Mouse (Mus musculus) small intestine, adult 2 months (tissue): ENCODE measurements at regions not wholly inside any gene's neighbourhood (a gene's known extent, or its start where the extent isn't known, plus 50 kb on each side); places are given as distances from the start of the nearest gene placed in this dataset.

Experiments
- CTCF ChIP-seq: fragments of 200-500 bp; IDR thresholded peaks from 2 replicates; pipeline ENCODE4 v1.5.1; 2012; ENCODE audit warnings: low read depth, mild to moderate bottlenecking, control low read depth, inconsistent platforms, low read length, moderate library complexity, mixed read lengths; ENCODE audit not compliant: insufficient replicate concordance, insufficient read length; ENCODE audit errors: extremely low read depth
- POLR2A ChIP-seq: fragments of 200-500 bp; IDR thresholded peaks from 2 replicates; pipeline ENCODE4 v1.6.1; 2012; ENCODE audit warnings: low read depth, mild to moderate bottlenecking, control low read depth, inconsistent platforms, low read length, moderate library complexity

DNA sequence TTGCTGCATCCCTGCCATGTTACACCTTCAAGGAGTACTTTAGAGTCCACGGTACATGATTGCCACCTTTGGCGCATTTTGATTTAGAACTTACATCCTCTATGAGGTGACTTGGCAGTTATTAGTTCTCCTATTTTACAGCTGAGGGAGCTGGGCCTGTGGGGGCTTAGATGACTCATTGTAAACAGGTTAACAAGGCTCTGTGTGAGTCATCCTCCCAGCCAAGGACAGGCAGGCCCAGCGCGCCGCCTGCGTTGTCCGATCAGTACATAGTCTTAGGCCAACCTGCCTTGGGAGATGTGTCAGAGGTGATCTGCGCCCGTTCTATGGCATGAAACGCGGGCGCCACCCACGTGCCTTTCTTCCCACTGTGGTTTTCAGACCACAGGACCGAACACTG lies 77.9 kb upstream of the Rasgrf1 start:
- TF ChIP-seq CTCF (no peak), POLR2A (no peak)
